ENCODE assay signal across 8 mouse cellular contexts in the genomic region with DNA sequence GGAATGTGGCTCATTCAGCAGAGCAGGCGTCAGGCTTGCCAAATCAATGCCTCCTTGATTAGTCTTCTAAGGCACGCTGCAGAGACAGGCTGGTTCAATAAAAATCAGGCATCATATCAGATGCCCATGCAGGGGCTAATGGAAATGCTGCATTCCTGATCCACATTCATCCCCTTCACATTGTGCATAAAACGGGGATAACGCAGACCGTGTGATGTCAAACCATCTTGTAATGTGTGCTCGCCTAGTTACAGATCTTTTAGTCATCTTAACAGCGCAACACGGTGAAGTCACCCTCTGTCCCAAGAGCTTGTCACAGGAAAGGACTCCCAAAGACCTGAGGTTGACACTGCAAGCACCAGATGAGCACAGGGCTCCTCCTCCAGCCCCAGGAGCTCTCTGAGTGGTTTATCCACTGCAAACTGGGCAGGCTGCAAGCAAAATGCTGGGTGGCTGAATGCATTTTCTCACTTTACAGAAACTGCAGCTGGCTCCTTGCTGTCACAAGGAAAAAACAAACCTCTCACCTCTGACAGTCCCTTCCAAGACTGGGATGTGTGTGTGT. TPM values are rescaled to one million over a fixed set of nuclear protein-coding genes. Genes with fewer than 3 reads are reported as not detected.
DNase-seq lines count a peak whose midpoint lies in the region; ATAC-seq lines count a peak whose summit lies in the region.

No protein-coding gene starts in this region.

- no peak overlapping the region; the same call in 1 of the 2 replicates for H3K4me3 ChIP-seq in embryonic facial prominence, embryonic 11.5 days (ENCODE audit: low read depth, low read length)
- H3K4me3 ChIP-seq in intestine, embryonic 14.5 days (ENCODE audit: low read depth, low read length): peak overlapping the region; percentile 74
- H3K4me3 ChIP-seq in midbrain, embryonic 12.5 days: peak overlapping the region; percentile 68

- no peak overlapping the region for H3K27ac ChIP-seq in embryonic facial prominence, embryonic 11.5 days (replicated peaks; ENCODE audit: low read depth, low read length)
- peak overlapping the region; percentile 1; the same call in 1 of the 2 replicates for H3K27ac ChIP-seq in intestine, embryonic 14.5 days (ENCODE audit: low read depth)
- H3K27ac ChIP-seq in midbrain, embryonic 12.5 days (replicated peaks): no peak overlapping the region

- H3K36me3 ChIP-seq in embryonic facial prominence, embryonic 11.5 days (replicated peaks; ENCODE audit: control insufficient read depth, insufficient read depth, low read depth, low read length): no peaks in the 10 kb centered on the region
- no peaks in the 10 kb centered on the region for H3K36me3 ChIP-seq in intestine, embryonic 14.5 days (ENCODE audit: control insufficient read depth, insufficient read depth, low read length)
- no peaks in the 10 kb centered on the region for H3K36me3 ChIP-seq in midbrain, embryonic 12.5 days

- WGBS in embryonic facial prominence, embryonic 11.5 days: 20% methylated on average over 8 of the region's 8 CpGs
- WGBS in intestine, embryonic 14.5 days: 28% methylated on average over 8 of the region's 8 CpGs
- 25% methylated on average over 8 of the region's 8 CpGs for whole genome bisulfite sequencing in midbrain, embryonic 12.5 days

- ATAC-seq in CD4-positive, CD25-positive, alpha-beta regulatory T cell, adult 4 months: no peak
- ATAC-seq in embryonic facial prominence, embryonic 11.5 days (replicated peaks; ENCODE audit: insufficient number of reproducible peaks, low FRiP score, low TSS enrichment, low read depth): no peak
- no peak for ATAC-seq in intestine, embryonic 14.5 days (replicated peaks; ENCODE audit: low FRiP score, low TSS enrichment, low read depth)
- ATAC-seq in midbrain, embryonic 12.5 days (ENCODE audit: low FRiP score, low read depth): no peak

- peak; percentile 34 for DNase-seq in CD4-positive, CD25-positive, alpha-beta regulatory T cell, adult 2 months (ENCODE audit: low read depth, low spot score)
- DNase-seq in 416B (ENCODE audit: low read depth): peak; percentile 83
- DNase-seq in embryonic facial prominence, embryonic 11.5 days (ENCODE audit: low spot score): peak; percentile 41
- peak; percentile 60 for DNase-seq in intestine, embryonic 14.5 days (ENCODE audit: low spot score)
- DNase-seq in cerebellum, adult 9-10 months: no peak
- DNase-seq in right cerebral cortex, postnatal 36 days (ENCODE audit: low spot score in 2 of 2): no peak

- H3K9ac ChIP-seq in embryonic facial prominence, embryonic 11.5 days (replicated peaks; ENCODE audit: low read length): peak overlapping the region; percentile 25; the same call in 1 of the 2 replicates
- H3K9ac ChIP-seq in intestine, embryonic 14.5 days (ENCODE audit: low read length): peak overlapping the region; percentile 2; the same call in 1 of the 2 replicates
- no peak overlapping the region for H3K9ac ChIP-seq in midbrain, embryonic 12.5 days (replicated peaks)

- H3K9me3 ChIP-seq in embryonic facial prominence, embryonic 11.5 days (replicated peaks; ENCODE audit: control insufficient read depth, low read length): no peaks in the 10 kb centered on the region
- H3K9me3 ChIP-seq in intestine, embryonic 14.5 days (ENCODE audit: control insufficient read depth, low read length): no peaks in the 10 kb centered on the region
- no peaks in the 10 kb centered on the region for H3K9me3 ChIP-seq in midbrain, embryonic 12.5 days

- H3K4me2 ChIP-seq in embryonic facial prominence, embryonic 11.5 days (ENCODE audit: low read depth, low read length): peak overlapping the region; percentile 36
- H3K4me2 ChIP-seq in intestine, embryonic 14.5 days (ENCODE audit: low read length): peak overlapping the region; percentile 89
- H3K4me2 ChIP-seq in midbrain, embryonic 12.5 days (replicated peaks): peak overlapping the region; percentile 89

- H3K27me3 ChIP-seq in embryonic facial prominence, embryonic 11.5 days (ENCODE audit: control insufficient read depth, insufficient read depth, low read length): no peaks in the 10 kb centered on the region
- no peaks in the 10 kb centered on the region for H3K27me3 ChIP-seq in intestine, embryonic 14.5 days (replicated peaks; ENCODE audit: control insufficient read depth, insufficient read depth, low read length)
- H3K27me3 ChIP-seq in midbrain, embryonic 12.5 days: no peaks in the 10 kb centered on the region

- H3K4me1 ChIP-seq in embryonic facial prominence, embryonic 11.5 days (ENCODE audit: control insufficient read depth, insufficient read depth, low read length): 0 out of 2 replicates have a peak, but pooled peaks cover 3% of the 10 kb centered on the region
- H3K4me1 ChIP-seq in intestine, embryonic 14.5 days (replicated peaks; ENCODE audit: control insufficient read depth, insufficient read depth, low read length): peaks cover 15% of the 10 kb centered on the region
- peaks cover 42% of the 10 kb centered on the region for H3K4me1 ChIP-seq in midbrain, embryonic 12.5 days

RNA-seq across cellular contexts. Expression of a gene that starts 1.7 kb away (rescaled TPM):
- polyA plus RNA-seq in CD4-positive, CD25-positive, alpha-beta regulatory T cell, adult 4 months (2017; shearing (Covaris generic)): 10 to 100 TPM; 14.2 to 14.7 TPM
- polyA plus RNA-seq in embryonic facial prominence, embryonic 11.5 days (2014; fragmentation: Nextera tagmentation; extraction: Ambion mirVana): 15.6 and 16.3 TPM in 2 replicates
- polyA plus RNA-seq in intestine, embryonic 14.5 days (2014; fragmentation: Nextera tagmentation; extraction: Ambion mirVana): 24.7 and 26.2 TPM in 2 replicates
- 13.0 and 14.1 TPM in 2 replicates for polyA plus RNA-seq in midbrain, embryonic 12.5 days (2016; fragmentation: Nextera tagmentation; extraction: Ambion mirVana)

Comparison
In these comparisons a context has a peak if more than half of its experiments do, and no peak if none do; other contexts are left out.
1. DNase-seq: peak in CD4-positive, CD25-positive, alpha-beta regulatory T cell, adult 2 months (single experiment), 416B (single experiment), embryonic facial prominence, embryonic 11.5 days (single experiment) and intestine, embryonic 14.5 days (single experiment); none in cerebellum, adult 9-10 months (single experiment) and right cerebral cortex, postnatal 36 days (0 of 2).
2. H3K4me2 ChIP-seq: peak in every context shown above with its lines; median percentile 89 in intestine, embryonic 14.5 days; 89 in midbrain, embryonic 12.5 days; 36 in embryonic facial prominence, embryonic 11.5 days.